Mouse (Mus musculus): ENCODE results near the gene Olfr51. TPM values are rescaled to one million over a fixed set of nuclear protein-coding genes. Genes with fewer than 3 reads are reported as not detected.
"Not testable (repeated sequence)": the region's sequence is repeated elsewhere in the genome, so short reads cannot be mapped to it uniquely, and the experiment has no call there.

Olfr51 gene
- polyA plus RNA-seq, 1 experiment from 2014 or later, result not detected

DNA sequence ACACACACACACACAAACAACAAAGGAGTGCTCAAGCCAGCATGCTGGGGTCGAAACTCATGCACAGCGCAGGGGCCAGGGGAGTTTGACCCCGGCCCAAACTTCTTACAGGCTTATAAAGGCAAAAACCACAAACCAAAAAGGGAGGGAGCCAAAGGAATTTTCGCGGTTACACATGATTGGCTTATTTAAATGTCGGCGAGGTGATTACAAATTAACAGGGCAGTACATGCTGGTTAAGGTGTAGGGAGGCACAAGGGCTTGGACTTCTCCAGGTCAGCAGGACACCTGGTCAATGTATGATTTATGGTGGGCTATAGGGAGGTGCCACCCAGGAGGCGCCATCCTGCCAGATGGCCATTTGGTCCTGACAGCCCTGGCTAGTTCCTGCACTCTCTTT, 26.0 kb downstream of the Olfr51 start:
- 82% methylated on average over 8 of the region's 8 CpGs for WGBS
- not testable (repeated sequence) for H3K4me1 ChIP-seq (replicated peaks; ENCODE audit: control insufficient read depth, insufficient read depth, low read length); H3K9me3 ChIP-seq (ENCODE audit: control insufficient read depth, low read length); H3K4me3 ChIP-seq (replicated peaks; ENCODE audit: low read length); H3K36me3 ChIP-seq (ENCODE audit: control insufficient read depth, insufficient read depth); H3K9ac ChIP-seq (replicated peaks; ENCODE audit: low read depth, low read length); H3K4me2 ChIP-seq (ENCODE audit: low read length); H3K27me3 ChIP-seq (replicated peaks; ENCODE audit: control insufficient read depth, insufficient read depth, low read length); H3K27ac ChIP-seq (ENCODE audit: low read length); ATAC-seq

GRCm38 (mm10) chr11:51030225-51030624, 26.8 kb downstream of the Olfr51 start:
- H3K27ac ChIP-seq (ENCODE audit: low read length), result no peak overlapping the region
- H3K9me3 ChIP-seq (ENCODE audit: control insufficient read depth, low read length), result no peaks in the 10 kb centered on the region
- 87% methylated on average over 2 of the region's 2 CpGs for WGBS
- no peak for ATAC-seq
- H3K4me3 ChIP-seq (replicated peaks; ENCODE audit: low read length), result no peak overlapping the region
- H3K4me2 ChIP-seq (ENCODE audit: low read length), result no peak overlapping the region
- H3K27me3 ChIP-seq (replicated peaks; ENCODE audit: control insufficient read depth, insufficient read depth, low read length), result no peaks in the 10 kb centered on the region
- H3K4me1 ChIP-seq (replicated peaks; ENCODE audit: control insufficient read depth, insufficient read depth, low read length), result no peaks in the 10 kb centered on the region
- no peaks in the 10 kb centered on the region for H3K36me3 ChIP-seq (ENCODE audit: control insufficient read depth, insufficient read depth)
- no peak overlapping the region for H3K9ac ChIP-seq (replicated peaks; ENCODE audit: low read depth, low read length)

- Histone ChIP-seq H3K4me3 (replicated peaks; ENCODE audit: low read length) (no peak overlapping the region), H3K27ac (ENCODE audit: low read length) (no peak overlapping the region), H3K4me1 (replicated peaks; ENCODE audit: control insufficient read depth, insufficient read depth, low read length) (no peaks in the 10 kb centered on the region), H3K4me2 (ENCODE audit: low read length) (no peak overlapping the region), H3K27me3 (replicated peaks; ENCODE audit: control insufficient read depth, insufficient read depth, low read length) (no peaks in the 10 kb centered on the region), H3K9me3 (ENCODE audit: control insufficient read depth, low read length) (no peaks in the 10 kb centered on the region), H3K9ac (replicated peaks; ENCODE audit: low read depth, low read length) (no peak overlapping the region), H3K36me3 (ENCODE audit: control insufficient read depth, insufficient read depth) (no peaks in the 10 kb centered on the region)
- ATAC-seq, result no peak
- WGBS, result 29% methylated on average over 1 of the region's 1 CpGs
These were observed 29.5 kb downstream of the Olfr51 start for GRCm38 (mm10) chr11:51032851-51033250.

DNA sequence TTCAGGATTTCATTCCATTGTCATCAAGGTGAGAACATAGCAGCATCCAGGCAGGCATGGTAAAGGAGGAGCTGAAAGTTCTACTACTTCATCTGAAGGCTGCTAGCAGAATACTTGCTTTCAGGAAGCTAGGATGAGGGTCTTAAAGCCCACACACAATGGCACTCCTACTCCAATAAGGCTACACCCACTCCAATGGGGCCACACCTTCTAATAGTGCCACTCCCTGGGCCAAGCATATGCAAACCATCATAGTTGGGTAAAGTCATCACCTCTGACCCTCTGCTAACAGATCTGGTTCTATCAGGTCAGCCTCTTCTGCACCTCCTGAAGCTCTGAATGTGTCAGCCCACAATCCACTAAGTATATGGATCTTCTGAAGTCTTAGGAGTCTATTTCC, 30.7 kb downstream of the Olfr51 start:
- H3K9me3 ChIP-seq (ENCODE audit: control insufficient read depth, low read length); H3K27ac ChIP-seq (ENCODE audit: low read length); ATAC-seq; H3K4me2 ChIP-seq (ENCODE audit: low read length); H3K27me3 ChIP-seq (replicated peaks; ENCODE audit: control insufficient read depth, insufficient read depth, low read length); H3K9ac ChIP-seq (replicated peaks; ENCODE audit: low read depth, low read length); H3K36me3 ChIP-seq (ENCODE audit: control insufficient read depth, insufficient read depth); H3K4me3 ChIP-seq (replicated peaks; ENCODE audit: low read length); H3K4me1 ChIP-seq (replicated peaks; ENCODE audit: control insufficient read depth, insufficient read depth, low read length): not testable (repeated sequence)

DNA sequence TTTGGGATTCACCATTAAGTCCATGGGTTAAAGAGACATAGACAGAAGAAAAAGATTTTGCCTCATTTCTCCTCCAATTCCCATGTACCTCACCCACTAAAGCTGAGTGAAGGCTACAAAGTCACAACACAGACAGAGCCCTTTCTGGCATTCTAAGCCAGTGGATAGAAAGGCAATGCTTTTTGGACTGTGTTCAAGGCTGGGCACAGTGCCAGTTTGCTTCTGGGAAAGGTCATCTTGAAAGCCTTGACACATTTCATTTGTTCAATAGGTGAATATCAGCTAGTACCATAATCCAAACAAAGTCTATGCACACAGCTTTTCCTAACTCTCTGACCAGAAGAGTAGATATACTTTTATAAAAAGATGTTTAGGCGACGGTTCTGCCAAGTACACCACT, 32.6 kb downstream of the Olfr51 start:
- Histone ChIP-seq H3K27ac (ENCODE audit: low read length) (no peak overlapping the region), H3K4me1 (replicated peaks; ENCODE audit: control insufficient read depth, insufficient read depth, low read length) (no peaks in the 10 kb centered on the region), H3K9me3 (ENCODE audit: control insufficient read depth, low read length) (no peaks in the 10 kb centered on the region), H3K27me3 (replicated peaks; ENCODE audit: control insufficient read depth, insufficient read depth, low read length) (no peaks in the 10 kb centered on the region), H3K4me3 (replicated peaks; ENCODE audit: low read length) (no peak overlapping the region), H3K36me3 (ENCODE audit: control insufficient read depth, insufficient read depth) (no peaks in the 10 kb centered on the region), H3K4me2 (ENCODE audit: low read length) (no peak overlapping the region), H3K9ac (replicated peaks; ENCODE audit: low read depth, low read length) (no peak overlapping the region)
- 92% methylated on average over 2 of the region's 2 CpGs for WGBS
- no peak for ATAC-seq

GRCm38 (mm10) chr11:51044776-51045175, 41.4 kb downstream of the Olfr51 start:
- H3K9ac ChIP-seq (replicated peaks; ENCODE audit: low read depth, low read length); ATAC-seq; H3K36me3 ChIP-seq (ENCODE audit: control insufficient read depth, insufficient read depth); H3K9me3 ChIP-seq (ENCODE audit: control insufficient read depth, low read length); H3K4me2 ChIP-seq (ENCODE audit: low read length); H3K27me3 ChIP-seq (replicated peaks; ENCODE audit: control insufficient read depth, insufficient read depth, low read length); H3K4me3 ChIP-seq (replicated peaks; ENCODE audit: low read length); H3K27ac ChIP-seq (ENCODE audit: low read length); H3K4me1 ChIP-seq (replicated peaks; ENCODE audit: control insufficient read depth, insufficient read depth, low read length): not testable (repeated sequence)
- 80% methylated on average over 3 of the region's 3 CpGs for WGBS

GRCm38 (mm10) chr11:51047809-51048208, 44.4 kb downstream of the Olfr51 start, which contains the start of gene Olfr1375:
Gene Olfr1375, plus strand, starts transcription at chr11:51048109.
- WGBS, result 77% methylated on average over 3 of the region's 3 CpGs
- not testable (repeated sequence) for H3K9ac ChIP-seq (replicated peaks; ENCODE audit: low read depth, low read length); ATAC-seq; H3K27me3 ChIP-seq (replicated peaks; ENCODE audit: control insufficient read depth, insufficient read depth, low read length); H3K4me3 ChIP-seq (replicated peaks; ENCODE audit: low read length); H3K27ac ChIP-seq (ENCODE audit: low read length); H3K9me3 ChIP-seq (ENCODE audit: control insufficient read depth, low read length); H3K4me1 ChIP-seq (replicated peaks; ENCODE audit: control insufficient read depth, insufficient read depth, low read length); H3K4me2 ChIP-seq (ENCODE audit: low read length); H3K36me3 ChIP-seq (ENCODE audit: control insufficient read depth, insufficient read depth)

DNA sequence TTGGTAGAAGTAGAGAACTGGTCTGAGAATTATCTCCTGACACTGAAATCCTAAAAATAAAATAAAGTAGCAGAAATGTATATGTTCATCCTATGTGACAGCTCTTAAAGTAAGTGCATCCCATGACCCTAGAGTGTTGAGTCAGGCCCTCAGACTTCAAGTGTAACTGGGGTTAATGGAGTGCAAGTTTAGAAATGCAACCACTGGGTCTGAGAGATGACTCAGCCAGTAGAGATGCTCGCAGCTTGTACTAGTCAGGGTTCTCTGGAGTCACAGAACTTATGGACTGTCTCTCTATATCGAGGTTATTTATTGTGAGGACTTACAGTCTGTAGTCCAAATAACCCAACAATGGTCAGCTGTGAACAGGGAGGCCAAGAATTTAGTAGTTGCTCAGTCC, 48.3 kb downstream of the Olfr51 start:
- WGBS, result 70% methylated on average over 2 of the region's 2 CpGs
- no peak overlapping the region for H3K9ac ChIP-seq (replicated peaks; ENCODE audit: low read depth, low read length)
- no peak for ATAC-seq
- no peak overlapping the region for H3K4me2 ChIP-seq (ENCODE audit: low read length)
- H3K27ac ChIP-seq (ENCODE audit: low read length), result no peak overlapping the region
- no peaks in the 10 kb centered on the region for H3K9me3 ChIP-seq (ENCODE audit: control insufficient read depth, low read length)
- no peaks in the 10 kb centered on the region for H3K4me1 ChIP-seq (replicated peaks; ENCODE audit: control insufficient read depth, insufficient read depth, low read length)
- no peaks in the 10 kb centered on the region for H3K27me3 ChIP-seq (replicated peaks; ENCODE audit: control insufficient read depth, insufficient read depth, low read length)
- no peak overlapping the region for H3K4me3 ChIP-seq (replicated peaks; ENCODE audit: low read length)
- no peaks in the 10 kb centered on the region for H3K36me3 ChIP-seq (ENCODE audit: control insufficient read depth, insufficient read depth)

DNA sequence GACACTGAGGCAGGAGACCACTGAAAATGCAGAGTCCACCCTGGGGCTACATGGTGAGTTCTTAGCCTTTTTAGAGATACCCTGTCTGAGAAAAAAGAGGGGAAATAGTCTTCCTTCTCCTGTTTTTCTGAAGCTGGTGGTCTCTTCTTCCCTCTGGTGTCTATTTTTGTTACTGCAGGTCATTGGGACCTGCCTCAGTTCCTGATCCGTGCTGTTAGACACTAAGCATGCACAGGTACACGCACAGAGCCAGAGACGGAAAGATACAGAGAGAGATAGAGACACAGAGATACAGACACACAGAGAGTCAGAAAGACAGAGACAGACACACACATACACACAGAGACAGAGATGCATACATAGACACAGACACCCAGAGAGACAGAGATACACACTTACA, 49.8 kb downstream of the Olfr51 start:
- Histone ChIP-seq H3K36me3 (ENCODE audit: control insufficient read depth, insufficient read depth) (no peaks in the 10 kb centered on the region), H3K27me3 (replicated peaks; ENCODE audit: control insufficient read depth, insufficient read depth, low read length) (no peaks in the 10 kb centered on the region), H3K9me3 (ENCODE audit: control insufficient read depth, low read length) (no peaks in the 10 kb centered on the region), H3K4me1 (replicated peaks; ENCODE audit: control insufficient read depth, insufficient read depth, low read length) (no peaks in the 10 kb centered on the region), H3K4me3 (replicated peaks; ENCODE audit: low read length) (no peak overlapping the region), H3K9ac (replicated peaks; ENCODE audit: low read depth, low read length) (no peak overlapping the region), H3K4me2 (ENCODE audit: low read length) (no peak overlapping the region), H3K27ac (ENCODE audit: low read length) (no peak overlapping the region)
- 64% methylated on average over 3 of the region's 3 CpGs for WGBS
- ATAC-seq, result no peak

- ATAC-seq, result peak; percentile 93
- peak within 1 kb of the TSS; percentile 90 for H3K9ac ChIP-seq (replicated peaks; ENCODE audit: low read depth, low read length)
- H3K36me3 ChIP-seq (ENCODE audit: control insufficient read depth, insufficient read depth), result peaks cover 10% of the 10 kb centered on the region; the same call in 1 of the 2 replicates
- under 1% methylated on average over 32 of the region's 32 CpGs for WGBS
- peak within 1 kb of the TSS; percentile 91 for H3K4me2 ChIP-seq (ENCODE audit: low read length)
- H3K9me3 ChIP-seq (ENCODE audit: control insufficient read depth, low read length), result no peaks in the 10 kb centered on the region
- peak within 1 kb of the TSS; percentile 93 for H3K4me3 ChIP-seq (replicated peaks; ENCODE audit: low read length)
- H3K4me1 ChIP-seq (replicated peaks; ENCODE audit: control insufficient read depth, insufficient read depth, low read length), result peaks cover 13% of the 10 kb centered on the region
- H3K27me3 ChIP-seq (replicated peaks; ENCODE audit: control insufficient read depth, insufficient read depth, low read length), result no peaks in the 10 kb centered on the region
- no peak within 1 kb of the TSS for H3K27ac ChIP-seq (ENCODE audit: low read length)
These were observed 55.8 kb downstream of the Olfr51 start, which contains the start of gene Zfp354a for GRCm38 (mm10) chr11:51059151-51059571. Gene Zfp354a, plus strand, starts transcription at chr11:51059257.
